Mouse (Mus musculus) liver, embryonic 14.5 days (tissue): Measurements from ENCODE around the gene Rhobtb1. TPM values are rescaled to one million over a fixed set of nuclear protein-coding genes. Genes with fewer than 3 reads are reported as not detected.

ENCODE experiments used
- ATAC-seq: fragments of 200-750 bp; cut with Nextera tagmentation; 2 replicates; pipeline ENCODE4 v1.8.0; 2017; ENCODE audit warnings: moderate number of reproducible peaks, mild to moderate bottlenecking, moderate library complexity; ENCODE audit not compliant: insufficient read depth
- DNase-seq, 3 experiments: peaks; one replicate each; pipeline ENCODE4 v3.0.0-alpha.2; 2012 to 2013; ENCODE audit warnings: low read depth in 3 of 3, low spot score in 3 of 3
- H3K27ac ChIP-seq: fragments of 300-500 bp; sonication (generic); 2 replicates; pipeline ENCODE4 v1.5.1; 2014; ENCODE audit warnings: moderate library complexity, mild to moderate bottlenecking, control low read depth, inconsistent platforms
- H3K27me3 ChIP-seq: fragments of 300-500 bp; sonication (generic); 2 replicates; pipeline ENCODE4 v1.6.1; 2014; ENCODE audit warnings: mild to moderate bottlenecking, low read length, moderate library complexity; ENCODE audit not compliant: control insufficient read depth, insufficient read depth
- H3K36me3 ChIP-seq: fragments of 300-500 bp; sonication (generic); replicated peaks from 2 replicates; pipeline ENCODE4 v1.6.1; 2014; ENCODE audit warnings: low read depth; ENCODE audit not compliant: control insufficient read depth, insufficient read depth
- H3K4me1 ChIP-seq, 2 experiments: fragments of 200-500 bp in 1 of 2; fragments of 300-500 bp in 1 of 2; sonication (generic) in 1 of 2; replicated peaks; 2 replicates each; pipeline ENCODE4 v1.6.1; 2012 to 2014; ENCODE audit warnings: antibody characterized with exemption in 1 of 2, inconsistent platforms in 1 of 2, low read length in 1 of 2; ENCODE audit not compliant: control insufficient read depth in 2 of 2, insufficient read depth in 2 of 2
- H3K4me2 ChIP-seq: fragments of 300-500 bp; sonication (generic); 2 replicates; pipeline ENCODE4 v1.6.1; 2014; ENCODE audit warnings: low read depth, mild to moderate bottlenecking, control low read depth, moderate library complexity
- H3K4me3 ChIP-seq, 2 experiments: fragments of 200-500 bp in 1 of 2; fragments of 300-500 bp in 1 of 2; sonication (generic) in 1 of 2; 2 replicates each; pipeline ENCODE4 v1.5.1; 2012 to 2014; ENCODE audit warnings: low read depth in 2 of 2, low read length in 2 of 2, mild to moderate bottlenecking in 2 of 2, control low read depth in 1 of 2, inconsistent platforms in 1 of 2, moderate library complexity in 1 of 2; ENCODE audit not compliant: insufficient read depth in 1 of 2
- H3K9ac ChIP-seq: fragments of 300-500 bp; sonication (generic); replicated peaks from 2 replicates; pipeline ENCODE4 v1.6.1; 2014; ENCODE audit warnings: mild to moderate bottlenecking, control low read depth, moderate library complexity
- H3K9me3 ChIP-seq: fragments of 300-500 bp; sonication (generic); 2 replicates; pipeline ENCODE4 v1.6.1; 2016; ENCODE audit warnings: low read length, mixed read lengths; ENCODE audit not compliant: control insufficient read depth
- CTCF ChIP-seq: IDR thresholded peaks from 2 replicates; pipeline ENCODE4 v1.5.1; 2016; ENCODE audit warnings: antibody characterized with exemption, low read depth, control low read depth
- EP300 ChIP-seq: IDR thresholded peaks from 2 replicates; pipeline ENCODE4 v1.6.1; 2016; ENCODE audit warnings: antibody characterized with exemption, low read depth
- WGBS: fragments of 180-500 bp; shearing (Covaris S2); extraction: QIAGEN DNeasy Blood & Tissue Kit; methylation state at CpG from one replicate; pipeline ENCODE4 v1.1.7; 2014; ENCODE audit not compliant: insufficient replicate concordance; 5-methylcytosine and 5-hydroxymethylcytosine counted together
- polyA plus RNA-seq, 2 experiments: library from polyadenylated mRNA; depleted of rRNA in 1 of 2; stranded (reverse) in 1 of 2; unstranded in 1 of 2; fragments of >200 nt; fragmentation: Nextera tagmentation in 1 of 2; extraction: Ambion mirVana in 1 of 2; gene quantifications; 2 replicates each; pipeline versions ENCODE4 v1.2.1 to v1.2.3; 2012 to 2014

Gene Rhobtb1
- polyA plus RNA-seq, 2 experiments = 2.5 to 7.1 TPM

- DNase-seq = no peak
- TF ChIP-seq CTCF = no peak
- no peak for TF ChIP-seq EP300
- H3K4me3 ChIP-seq = no peak overlapping the region
- H3K9ac ChIP-seq = no peak overlapping the region
- H3K27ac ChIP-seq = no peak overlapping the region
- H3K4me2 ChIP-seq = no peak overlapping the region
- 51% methylated on average over 2 of the region's 2 CpGs for WGBS
- ATAC-seq = no peak
- no peaks in the 10 kb centered on the region for H3K9me3 ChIP-seq
- H3K27me3 ChIP-seq = no peaks in the 10 kb centered on the region
- no peaks in the 10 kb centered on the region for H3K36me3 ChIP-seq
- peaks cover 0 to 2% of the 10 kb centered on the region in 2 experiments; a peak in 1 of 4 replicates for H3K4me1 ChIP-seq
Measured at GRCm38 (mm10) chr10:69160877-69161276, 9.6 kb downstream of the Rhobtb1 start.

GRCm38 (mm10) chr10:69161503-69161902, 10.3 kb downstream of the Rhobtb1 start:
- H3K36me3 ChIP-seq = no peaks in the 10 kb centered on the region
- H3K27me3 ChIP-seq = no peaks in the 10 kb centered on the region
- H3K9me3 ChIP-seq = no peaks in the 10 kb centered on the region
- TF ChIP-seq CTCF (no peak), EP300 (no peak)
- no peak overlapping the region for H3K4me3 ChIP-seq
- H3K9ac ChIP-seq = no peak overlapping the region
- no peak overlapping the region for H3K27ac ChIP-seq
- WGBS = 59% methylated on average over 3 of the region's 3 CpGs
- H3K4me1 ChIP-seq = peaks cover 0 to 2% of the 10 kb centered on the region in 2 experiments; a peak in 1 of 4 replicates
- DNase-seq = no peak
- no peak for ATAC-seq
- no peak overlapping the region for H3K4me2 ChIP-seq

- no peak overlapping the region for H3K4me2 ChIP-seq
- no peaks in the 10 kb centered on the region for H3K27me3 ChIP-seq
- no peaks in the 10 kb centered on the region for H3K9me3 ChIP-seq
- 55% methylated on average over 5 of the region's 5 CpGs for WGBS
- H3K36me3 ChIP-seq = no peaks in the 10 kb centered on the region
- H3K27ac ChIP-seq = no peak overlapping the region
- DNase-seq (no peak), ATAC-seq (no peak)
- TF ChIP-seq CTCF = no peak
- no peak for TF ChIP-seq EP300
- no peak overlapping the region for H3K4me3 ChIP-seq
- peaks cover 0 to 2% of the 10 kb centered on the region in 2 experiments; a peak in 1 of 4 replicates for H3K4me1 ChIP-seq
- H3K9ac ChIP-seq = no peak overlapping the region
Measured at GRCm38 (mm10) chr10:69162577-69162976, 11.3 kb downstream of the Rhobtb1 start.

GRCm38 (mm10) chr10:69163216-69163615, 12.0 kb downstream of the Rhobtb1 start:
- H3K4me1 ChIP-seq = peaks cover 0 to 3% of the 10 kb centered on the region in 2 experiments; a peak in 1 of 4 replicates
- TF ChIP-seq EP300 = no peak
- TF ChIP-seq CTCF = no peak
- no peaks in the 10 kb centered on the region for H3K36me3 ChIP-seq
- H3K27ac ChIP-seq = no peak overlapping the region
- no peak overlapping the region for H3K4me3 ChIP-seq
- H3K9me3 ChIP-seq = no peaks in the 10 kb centered on the region
- H3K27me3 ChIP-seq = no peaks in the 10 kb centered on the region
- WGBS = 58% methylated on average over 5 of the region's 5 CpGs
- H3K4me2 ChIP-seq = no peak overlapping the region
- ATAC-seq = no peak
- DNase-seq = no peak
- no peak overlapping the region for H3K9ac ChIP-seq

GRCm38 (mm10) chr10:69165125-69165524, 13.9 kb downstream of the Rhobtb1 start:
- Histone ChIP-seq H3K27ac (no peak overlapping the region), H3K9ac (no peak overlapping the region), H3K4me3 (no peak overlapping the region), H3K4me1 (peaks cover 0 to 3% of the 10 kb centered on the region in 2 experiments; a peak in 1 of 4 replicates), H3K9me3 (no peaks in the 10 kb centered on the region), H3K4me2 (no peak overlapping the region), H3K27me3 (no peaks in the 10 kb centered on the region), H3K36me3 (no peaks in the 10 kb centered on the region)
- WGBS = 38% methylated on average over 7 of the region's 7 CpGs
- DNase-seq = no peak
- ATAC-seq = no peak
- peak; percentile 56 for TF ChIP-seq CTCF
- no peak for TF ChIP-seq EP300
